Mouse (Mus musculus) E14TG2a.4 (cell line): ENCODE data around the gene Abcb1a.

Experiments
- CTCF ChIP-seq: conservative IDR thresholded peaks from 2 replicates; pipeline ENCODE4 v1.5.1; 2014; ENCODE audit warnings: low read length
- NANOG ChIP-seq: IDR thresholded peaks from 2 replicates; pipeline ENCODE4 v1.6.1; 2014; ENCODE audit warnings: borderline replicate concordance, low read length, mixed read lengths
- POU5F1 ChIP-seq: IDR thresholded peaks from 2 replicates; pipeline ENCODE4 v1.6.1; 2014; ENCODE audit warnings: low read length, borderline replicate concordance

GRCm38 (mm10) chr5:8664678-8665077 lies 4.8 kb downstream of the Abcb1a start:
- TF ChIP-seq CTCF (no peak), NANOG (no peak), POU5F1 (no peak)
